Mouse (Mus musculus): ENCODE measurements around the gene Tor2a. TPM values are rescaled to one million over a fixed set of nuclear protein-coding genes. Genes with fewer than 3 reads are reported as not detected.

Gene Tor2a
- polyA plus RNA-seq, 1 experiment from 2014 or later = 46.6 TPM

DNA sequence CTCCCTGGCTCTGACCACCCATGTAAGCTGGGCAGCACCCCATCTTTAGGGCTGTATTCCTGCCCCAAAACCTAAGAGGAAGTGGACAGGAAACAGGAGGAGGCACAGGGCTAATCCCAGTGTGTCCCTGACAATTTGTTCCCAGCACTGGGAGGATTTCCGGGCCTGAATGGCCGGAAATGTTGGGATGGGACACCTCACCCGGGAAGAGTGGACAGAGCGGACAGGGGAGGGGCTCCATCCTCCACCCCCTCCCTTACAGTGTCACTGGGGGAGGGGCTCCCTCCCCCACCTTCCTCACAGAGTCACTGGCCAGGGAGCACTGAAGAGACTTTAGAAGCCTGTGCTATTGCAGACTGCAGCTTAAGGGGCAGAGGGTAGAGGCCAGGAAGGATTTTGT lies 22.1 kb upstream of the Tor2a start:
- H3K4me3 ChIP-seq (ENCODE audit: low read depth, low read length) = no peak overlapping the region
- peak overlapping the region; percentile 6 for H3K4me2 ChIP-seq
- peaks cover 24% of the 10 kb centered on the region for H3K4me1 ChIP-seq (ENCODE audit: control insufficient read depth, insufficient read depth, low read length)
- H3K9me3 ChIP-seq (replicated peaks; ENCODE audit: control insufficient read depth, low read length) = no peaks in the 10 kb centered on the region
- peak overlapping the region; percentile 72 for H3K27ac ChIP-seq (ENCODE audit: low read depth, low read length)
- ATAC-seq (replicated peaks; ENCODE audit: insufficient number of reproducible peaks, low FRiP score, low TSS enrichment) = peak; percentile 49; the same call in 1 of the 2 replicates
- no peaks in the 10 kb centered on the region for H3K27me3 ChIP-seq (ENCODE audit: control insufficient read depth, insufficient read depth, low read length)
- H3K9ac ChIP-seq (ENCODE audit: low read depth, low read length) = no peak overlapping the region
- 37% methylated on average over 4 of the region's 4 CpGs for WGBS (ENCODE audit: insufficient replicate concordance)
- H3K36me3 ChIP-seq (ENCODE audit: control insufficient read depth, insufficient read depth, low read length) = no peaks in the 10 kb centered on the region

DNA sequence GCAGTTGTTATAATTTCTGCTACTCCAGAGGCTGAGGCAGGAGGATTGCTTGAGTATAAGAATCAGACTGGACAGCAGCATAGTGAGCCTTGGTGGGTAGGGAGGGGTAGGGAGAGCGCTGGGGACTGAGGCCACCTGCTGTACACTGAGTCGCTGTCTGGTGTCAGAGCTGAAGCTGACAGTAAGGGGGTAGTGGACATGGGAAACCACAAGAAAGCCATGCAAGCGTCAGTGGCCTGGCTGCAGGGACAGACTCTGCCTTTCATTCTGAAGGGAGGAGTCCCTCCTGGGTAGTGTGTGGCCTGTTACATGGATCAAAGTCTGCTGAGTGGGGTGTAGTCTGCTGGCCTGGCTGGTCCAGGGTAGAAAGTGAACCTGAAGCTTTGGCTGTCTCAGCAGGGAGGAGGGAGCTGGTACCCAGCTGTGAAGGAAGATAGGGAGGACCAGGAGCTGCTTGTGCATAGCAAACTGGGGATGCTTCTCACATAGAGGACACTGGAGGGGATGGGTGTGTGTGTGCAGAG lies 20.7 kb upstream of the Tor2a start:
- ATAC-seq (replicated peaks; ENCODE audit: insufficient number of reproducible peaks, low FRiP score, low TSS enrichment) = no peak
- H3K9me3 ChIP-seq (replicated peaks; ENCODE audit: control insufficient read depth, low read length) = no peaks in the 10 kb centered on the region
- no peak overlapping the region for H3K9ac ChIP-seq (ENCODE audit: low read depth, low read length)
- peaks cover 22% of the 10 kb centered on the region for H3K4me1 ChIP-seq (ENCODE audit: control insufficient read depth, insufficient read depth, low read length)
- H3K36me3 ChIP-seq (ENCODE audit: control insufficient read depth, insufficient read depth, low read length) = no peaks in the 10 kb centered on the region
- H3K27ac ChIP-seq (ENCODE audit: low read depth, low read length) = no peak overlapping the region
- WGBS (ENCODE audit: insufficient replicate concordance) = 36% methylated on average over 3 of the region's 3 CpGs
- peaks cover 7% of the 10 kb centered on the region for H3K27me3 ChIP-seq (ENCODE audit: control insufficient read depth, insufficient read depth, low read length)
- no peak overlapping the region for H3K4me3 ChIP-seq (ENCODE audit: low read depth, low read length)
- H3K4me2 ChIP-seq = no peak overlapping the region

- peaks cover 28% of the 10 kb centered on the region for H3K4me1 ChIP-seq (ENCODE audit: control insufficient read depth, insufficient read depth, low read length)
- WGBS (ENCODE audit: insufficient replicate concordance) = 47% methylated on average over 6 of the region's 6 CpGs
- H3K4me2 ChIP-seq = no peak overlapping the region
- H3K27ac ChIP-seq (ENCODE audit: low read depth, low read length) = no peak overlapping the region
- H3K9ac ChIP-seq (ENCODE audit: low read depth, low read length) = no peak overlapping the region
- peaks cover 13% of the 10 kb centered on the region for H3K27me3 ChIP-seq (ENCODE audit: control insufficient read depth, insufficient read depth, low read length)
- ATAC-seq (replicated peaks; ENCODE audit: insufficient number of reproducible peaks, low FRiP score, low TSS enrichment) = no peak
- no peaks in the 10 kb centered on the region for H3K9me3 ChIP-seq (replicated peaks; ENCODE audit: control insufficient read depth, low read length)
- no peak overlapping the region for H3K4me3 ChIP-seq (ENCODE audit: low read depth, low read length)
- H3K36me3 ChIP-seq (ENCODE audit: control insufficient read depth, insufficient read depth, low read length) = no peaks in the 10 kb centered on the region
These were observed 20.0 kb upstream of the Tor2a start for GRCm38 (mm10) chr2:32737008-32737407.

DNA sequence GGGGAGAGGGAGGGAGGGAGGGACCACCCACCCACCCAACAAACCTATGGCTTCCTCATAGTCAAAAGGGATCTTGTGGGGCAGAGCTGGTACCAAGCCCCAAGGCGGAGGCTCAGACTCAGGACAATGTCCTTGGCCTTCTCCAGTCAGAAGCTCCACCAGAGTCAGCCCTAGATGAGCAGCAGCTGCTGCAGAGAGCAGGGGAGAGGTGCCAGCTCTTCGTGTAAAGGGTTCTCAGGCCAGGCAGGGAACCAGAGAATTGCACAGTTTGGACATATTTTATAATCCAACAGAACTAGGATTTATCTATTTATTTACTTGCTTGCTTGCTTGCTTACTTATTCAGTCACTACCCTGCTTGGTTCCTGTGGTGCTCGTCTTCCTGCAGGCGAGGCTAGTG lies 17.7 kb upstream of the Tor2a start:
- Histone ChIP-seq H3K36me3 (ENCODE audit: control insufficient read depth, insufficient read depth, low read length) (no peaks in the 10 kb centered on the region), H3K27ac (ENCODE audit: low read depth, low read length) (no peak overlapping the region), H3K4me3 (ENCODE audit: low read depth, low read length) (no peak overlapping the region), H3K27me3 (ENCODE audit: control insufficient read depth, insufficient read depth, low read length) (peaks cover 27% of the 10 kb centered on the region), H3K9me3 (replicated peaks; ENCODE audit: control insufficient read depth, low read length) (no peaks in the 10 kb centered on the region), H3K4me1 (ENCODE audit: control insufficient read depth, insufficient read depth, low read length) (peaks cover 24% of the 10 kb centered on the region), H3K9ac (ENCODE audit: low read depth, low read length) (no peak overlapping the region), H3K4me2 (no peak overlapping the region)
- ATAC-seq (replicated peaks; ENCODE audit: insufficient number of reproducible peaks, low FRiP score, low TSS enrichment) = no peak
- 69% methylated on average over 4 of the region's 4 CpGs for WGBS (ENCODE audit: insufficient replicate concordance)

DNA sequence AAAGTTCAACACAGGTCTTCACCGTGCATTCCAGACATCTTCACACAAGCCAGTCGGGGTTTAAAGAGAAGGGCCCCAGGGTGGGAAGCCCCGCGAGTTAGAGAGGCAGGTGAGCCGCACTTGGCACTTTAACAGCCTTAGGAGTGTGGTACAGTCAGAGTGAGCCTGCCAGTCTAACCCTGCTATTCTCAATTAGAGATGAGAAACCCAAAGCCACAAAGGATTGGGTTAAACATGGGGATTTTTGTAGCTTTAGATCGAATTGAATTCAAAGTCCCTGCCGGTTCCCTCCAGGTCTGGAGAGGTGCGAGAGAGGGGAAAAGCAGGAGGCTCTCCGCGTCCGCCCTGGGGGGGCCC lies 16.1 kb upstream of the Tor2a start, which contains the start of gene 6330409D20Rik:
TSS of gene 6330409D20Rik (minus strand) at position 101 of the 357 bp plus-strand sequence.
- peak within 1 kb of the TSS; percentile 78 for H3K4me2 ChIP-seq
- ATAC-seq (replicated peaks; ENCODE audit: insufficient number of reproducible peaks, low FRiP score, low TSS enrichment) = no peak
- peaks cover 31% of the 10 kb centered on the region for H3K27me3 ChIP-seq (ENCODE audit: control insufficient read depth, insufficient read depth, low read length)
- H3K4me1 ChIP-seq (ENCODE audit: control insufficient read depth, insufficient read depth, low read length) = peaks cover 16% of the 10 kb centered on the region
- peak within 1 kb of the TSS; percentile 58; the same call in 1 of the 2 replicates for H3K9ac ChIP-seq (ENCODE audit: low read depth, low read length)
- H3K36me3 ChIP-seq (ENCODE audit: control insufficient read depth, insufficient read depth, low read length) = peaks cover under 1% of the 10 kb centered on the region
- peak within 1 kb of the TSS; percentile 52 for H3K4me3 ChIP-seq (ENCODE audit: low read depth, low read length)
- no peaks in the 10 kb centered on the region for H3K9me3 ChIP-seq (replicated peaks; ENCODE audit: control insufficient read depth, low read length)
- WGBS (ENCODE audit: insufficient replicate concordance) = 9% methylated on average over 11 of the region's 11 CpGs
- no peak within 1 kb of the TSS for H3K27ac ChIP-seq (ENCODE audit: low read depth, low read length)

GRCm38 (mm10) chr2:32741273-32742172 lies 15.5 kb upstream of the Tor2a start:
- peak overlapping the region; percentile 58; the same call in 1 of the 2 replicates for H3K9ac ChIP-seq (ENCODE audit: low read depth, low read length)
- peak overlapping the region; percentile 78 for H3K4me2 ChIP-seq
- peaks cover 16% of the 10 kb centered on the region for H3K4me1 ChIP-seq (ENCODE audit: control insufficient read depth, insufficient read depth, low read length)
- H3K9me3 ChIP-seq (replicated peaks; ENCODE audit: control insufficient read depth, low read length) = no peaks in the 10 kb centered on the region
- 7% methylated on average over 44 of the region's 58 CpGs for WGBS (ENCODE audit: insufficient replicate concordance)
- ATAC-seq (replicated peaks; ENCODE audit: insufficient number of reproducible peaks, low FRiP score, low TSS enrichment) = peak; percentile 36; the same call in 1 of the 2 replicates
- peaks cover 31% of the 10 kb centered on the region for H3K27me3 ChIP-seq (ENCODE audit: control insufficient read depth, insufficient read depth, low read length)
- H3K36me3 ChIP-seq (ENCODE audit: control insufficient read depth, insufficient read depth, low read length) = peaks cover 4% of the 10 kb centered on the region
- no peak overlapping the region for H3K27ac ChIP-seq (ENCODE audit: low read depth, low read length)
- H3K4me3 ChIP-seq (ENCODE audit: low read depth, low read length) = peak overlapping the region; percentile 52

DNA sequence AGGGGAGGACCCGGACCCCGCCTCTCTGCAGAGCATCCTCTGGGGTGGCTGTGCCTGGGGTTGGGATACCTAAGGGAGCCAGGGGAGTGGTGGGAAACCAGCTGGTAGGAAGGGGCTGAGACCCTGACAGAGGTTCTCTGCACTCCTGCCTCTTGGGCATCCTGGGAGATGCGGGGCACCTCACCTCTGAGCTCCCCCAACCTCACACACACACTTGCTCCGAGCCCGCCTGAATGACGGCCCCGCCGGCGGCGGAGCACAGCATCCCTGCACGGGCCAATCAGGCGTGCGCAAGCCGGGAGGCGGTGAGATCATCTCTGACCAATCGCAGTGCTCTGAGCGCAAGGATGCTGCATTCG lies 14.9 kb upstream of the Tor2a start:
- Histone ChIP-seq H3K9ac (ENCODE audit: low read depth, low read length) (no peak overlapping the region), H3K4me1 (ENCODE audit: control insufficient read depth, insufficient read depth, low read length) (peaks cover 16% of the 10 kb centered on the region), H3K27me3 (ENCODE audit: control insufficient read depth, insufficient read depth, low read length) (peaks cover 31% of the 10 kb centered on the region), H3K27ac (ENCODE audit: low read depth, low read length) (no peak overlapping the region), H3K9me3 (replicated peaks; ENCODE audit: control insufficient read depth, low read length) (no peaks in the 10 kb centered on the region), H3K4me3 (ENCODE audit: low read depth, low read length) (peak overlapping the region; percentile 52), H3K4me2 (peak overlapping the region; percentile 78), H3K36me3 (ENCODE audit: control insufficient read depth, insufficient read depth, low read length) (peaks cover 4% of the 10 kb centered on the region)
- 14% methylated on average over 18 of the region's 18 CpGs for WGBS (ENCODE audit: insufficient replicate concordance)
- no peak for ATAC-seq (replicated peaks; ENCODE audit: insufficient number of reproducible peaks, low FRiP score, low TSS enrichment)

DNA sequence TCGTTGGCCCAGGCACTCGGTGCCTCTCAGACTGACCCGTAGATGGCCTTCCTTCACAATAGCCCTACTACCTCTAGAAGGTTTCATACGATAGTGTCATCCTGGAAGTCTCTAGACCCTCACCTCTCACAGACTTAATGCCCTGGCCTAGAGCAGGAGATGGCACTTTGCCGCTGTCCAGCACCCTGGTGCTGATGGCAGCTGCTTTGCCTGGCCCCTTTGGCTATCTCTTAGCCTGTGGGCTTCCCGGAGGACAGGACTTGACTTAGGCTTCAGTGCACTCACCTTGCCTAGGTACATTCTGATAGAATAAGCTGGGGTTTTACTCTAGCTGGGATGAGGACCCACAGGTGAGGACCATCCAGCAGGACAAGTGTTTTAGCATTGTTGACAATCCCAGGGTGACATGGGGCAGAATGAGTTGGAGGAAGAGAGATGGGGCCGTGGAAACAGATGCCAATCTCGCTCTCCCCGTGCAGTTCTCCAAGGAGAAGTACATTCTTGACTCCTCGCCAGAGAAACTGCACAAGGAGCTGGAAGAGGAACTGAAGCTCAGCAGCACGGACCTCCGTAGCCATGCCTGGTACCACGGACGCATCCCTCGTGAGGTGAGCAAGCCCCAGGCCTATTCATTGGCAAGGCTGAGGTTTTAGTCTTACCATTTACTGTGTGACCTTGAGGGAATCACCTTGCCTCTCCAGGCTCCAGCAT lies 12.6 kb upstream of the Tor2a start:
- no peak overlapping the region for H3K4me3 ChIP-seq (ENCODE audit: low read depth, low read length)
- peaks cover 4% of the 10 kb centered on the region for H3K36me3 ChIP-seq (ENCODE audit: control insufficient read depth, insufficient read depth, low read length)
- H3K27me3 ChIP-seq (ENCODE audit: control insufficient read depth, insufficient read depth, low read length) = peaks cover 31% of the 10 kb centered on the region
- H3K9ac ChIP-seq (ENCODE audit: low read depth, low read length) = no peak overlapping the region
- no peak for ATAC-seq (replicated peaks; ENCODE audit: insufficient number of reproducible peaks, low FRiP score, low TSS enrichment)
- WGBS (ENCODE audit: insufficient replicate concordance) = 66% methylated on average over 15 of the region's 15 CpGs
- no peak overlapping the region for H3K27ac ChIP-seq (ENCODE audit: low read depth, low read length)
- no peak overlapping the region for H3K4me2 ChIP-seq
- no peaks in the 10 kb centered on the region for H3K9me3 ChIP-seq (replicated peaks; ENCODE audit: control insufficient read depth, low read length)
- peaks cover 13% of the 10 kb centered on the region for H3K4me1 ChIP-seq (ENCODE audit: control insufficient read depth, insufficient read depth, low read length)
